Mouse (Mus musculus) E14TG2a.4 (cell line): ENCODE data around the gene Anks1b.
A peak's percentile ranks its signal among the peaks of the same experiment; 100 is the strongest.

Source experiments
- H3K27me3 ChIP-seq: 2 replicates; pipeline ENCODE4 v1.6.1; 2014; ENCODE audit warnings: low read length, control low read depth; ENCODE audit not compliant: insufficient read depth
- H3K36me3 ChIP-seq: 2 replicates; pipeline ENCODE4 v1.6.1; 2014; ENCODE audit warnings: low read length, control low read depth; ENCODE audit not compliant: insufficient read depth
- H3K4me1 ChIP-seq: replicated peaks from 2 replicates; pipeline ENCODE4 v1.6.1; 2014; ENCODE audit warnings: low read depth, low read length, control low read depth
- H3K4me3 ChIP-seq: replicated peaks from 2 replicates; pipeline ENCODE4 v1.5.1; 2014; ENCODE audit warnings: mild to moderate bottlenecking, low read length
- H3K9me3 ChIP-seq: 2 replicates; pipeline ENCODE4 v1.6.1; 2014; ENCODE audit warnings: low read length, control low read depth
- CTCF ChIP-seq: conservative IDR thresholded peaks from 2 replicates; pipeline ENCODE4 v1.5.1; 2014; ENCODE audit warnings: low read length
- NANOG ChIP-seq: IDR thresholded peaks from 2 replicates; pipeline ENCODE4 v1.6.1; 2014; ENCODE audit warnings: borderline replicate concordance, low read length, mixed read lengths
- POU5F1 ChIP-seq: IDR thresholded peaks from 2 replicates; pipeline ENCODE4 v1.6.1; 2014; ENCODE audit warnings: low read length, borderline replicate concordance

Anks1b gene

DNA sequence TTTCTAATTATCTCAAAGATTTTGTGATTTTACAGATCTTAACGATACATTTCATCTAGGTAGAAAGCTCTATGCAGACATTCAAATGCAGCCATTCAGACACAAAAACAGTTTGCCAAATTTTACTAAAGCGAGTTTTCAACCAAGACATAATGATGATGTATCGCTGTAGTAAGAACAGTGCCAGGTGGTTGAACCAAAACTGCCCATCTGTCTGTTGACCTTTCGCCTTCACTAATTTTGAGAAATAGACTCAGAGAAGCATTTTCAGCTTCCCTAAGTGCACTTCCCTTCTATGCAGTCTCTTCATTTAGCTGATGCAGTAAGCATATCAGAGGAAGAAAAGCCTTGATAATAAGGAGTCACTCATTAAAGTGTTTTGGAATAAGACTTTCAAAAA, 527.1 kb downstream of the Anks1b start:
- no peaks in the 10 kb centered on the region for H3K27me3 ChIP-seq
- no peaks in the 10 kb centered on the region for H3K36me3 ChIP-seq
- H3K4me1 ChIP-seq = no peaks in the 10 kb centered on the region
- H3K9me3 ChIP-seq = no peaks in the 10 kb centered on the region
- TF ChIP-seq CTCF = no peak
- TF ChIP-seq POU5F1 = no peak
- TF ChIP-seq NANOG = no peak
- no peak overlapping the region for H3K4me3 ChIP-seq

DNA sequence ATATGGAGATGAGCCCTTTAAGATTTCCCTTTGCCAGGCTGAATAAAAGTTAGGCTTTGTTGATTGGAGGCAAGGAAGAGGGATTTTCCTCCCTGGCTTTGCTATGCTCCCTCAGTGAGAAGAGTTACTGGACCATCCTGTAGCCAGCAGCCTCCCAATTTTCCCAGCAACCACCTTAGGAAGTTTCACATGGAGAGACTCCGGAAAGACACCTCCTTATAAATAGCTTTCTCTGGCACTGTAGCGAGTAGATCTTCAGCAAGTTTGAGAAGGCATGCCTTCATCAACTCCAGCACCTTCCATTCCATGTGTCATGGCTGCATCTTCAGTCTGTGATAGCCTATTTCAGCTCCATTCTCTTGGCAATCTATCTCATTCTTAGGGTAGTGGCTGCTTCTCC, 535.2 kb downstream of the Anks1b start:
- H3K9me3 ChIP-seq = no peaks in the 10 kb centered on the region
- H3K4me1 ChIP-seq = no peaks in the 10 kb centered on the region
- H3K36me3 ChIP-seq = no peaks in the 10 kb centered on the region
- TF ChIP-seq NANOG (no peak), CTCF (no peak), POU5F1 (no peak)
- H3K27me3 ChIP-seq = no peaks in the 10 kb centered on the region
- no peak overlapping the region for H3K4me3 ChIP-seq

DNA sequence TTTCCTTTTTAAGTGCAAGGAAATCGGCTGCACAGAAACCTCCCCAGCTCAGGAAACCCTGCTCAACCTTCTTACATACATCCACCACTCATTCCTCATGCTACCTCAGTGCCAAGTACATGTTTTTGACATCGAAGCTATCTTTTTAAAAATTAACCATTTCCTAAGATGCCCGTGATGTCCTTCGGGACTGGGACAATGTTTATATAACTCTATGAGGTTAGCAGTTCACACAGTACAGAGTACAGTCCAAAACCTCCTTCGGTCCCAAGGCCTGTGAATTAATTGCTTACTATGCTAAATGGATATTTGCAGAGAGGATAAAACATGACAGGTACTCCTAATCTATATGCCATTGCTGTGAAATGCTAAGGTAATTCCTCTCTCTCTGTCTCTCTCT, 558.2 kb downstream of the Anks1b start:
- TF ChIP-seq POU5F1 (no peak), CTCF (no peak), NANOG (no peak)
- H3K4me1 ChIP-seq = no peaks in the 10 kb centered on the region
- H3K27me3 ChIP-seq = 0 out of 2 replicates have a peak, but pooled peaks cover 2% of the 10 kb centered on the region
- no peak overlapping the region for H3K4me3 ChIP-seq
- no peaks in the 10 kb centered on the region for H3K36me3 ChIP-seq
- H3K9me3 ChIP-seq = no peaks in the 10 kb centered on the region

DNA sequence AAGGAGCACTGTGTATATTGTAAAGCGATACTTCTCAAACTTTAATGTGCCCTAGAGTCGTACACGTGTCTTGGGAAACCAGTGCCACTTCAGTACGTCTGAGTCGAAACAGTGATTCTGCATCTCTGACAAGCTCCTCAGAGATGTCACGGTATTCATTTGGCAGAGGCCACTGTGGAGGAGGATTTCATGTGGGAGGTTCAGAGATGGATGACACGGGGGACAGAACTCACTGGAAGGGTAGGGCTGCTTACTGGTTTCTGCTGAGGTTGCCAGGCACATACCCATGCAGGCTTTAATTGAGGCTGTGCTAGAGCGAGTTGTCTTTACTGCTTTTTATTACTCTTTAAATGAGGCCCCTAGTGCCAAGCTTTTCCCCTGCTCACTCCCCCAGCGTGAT, 558.7 kb downstream of the Anks1b start:
- Histone ChIP-seq H3K36me3 (no peaks in the 10 kb centered on the region), H3K4me1 (no peaks in the 10 kb centered on the region), H3K27me3 (0 out of 2 replicates have a peak, but pooled peaks cover 2% of the 10 kb centered on the region), H3K4me3 (no peak overlapping the region), H3K9me3 (no peaks in the 10 kb centered on the region)
- TF ChIP-seq POU5F1 (no peak), NANOG (no peak), CTCF (no peak)

DNA sequence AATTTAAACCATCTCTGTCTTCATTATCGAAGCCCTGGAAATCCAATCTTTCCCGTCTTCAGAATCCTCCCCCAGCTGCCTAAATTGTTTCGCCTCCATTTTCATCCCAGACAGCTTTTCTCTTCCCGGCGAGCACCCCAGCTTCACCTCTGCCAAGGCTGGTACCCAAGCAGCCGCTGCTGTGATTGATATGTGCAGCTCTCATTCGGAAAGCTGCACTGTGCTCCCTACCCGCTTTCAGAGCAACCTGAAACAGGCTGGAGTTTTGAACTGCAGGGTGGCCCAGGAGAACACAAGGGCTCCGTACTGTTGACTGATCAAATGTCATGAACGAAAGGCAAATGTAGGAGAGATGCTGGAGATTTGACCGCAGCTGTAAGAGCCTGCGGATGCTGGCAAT, 559.2 kb downstream of the Anks1b start:
- Histone ChIP-seq H3K4me1 (no peaks in the 10 kb centered on the region), H3K4me3 (no peak overlapping the region), H3K27me3 (0 out of 2 replicates have a peak, but pooled peaks cover 2% of the 10 kb centered on the region), H3K36me3 (no peaks in the 10 kb centered on the region), H3K9me3 (no peaks in the 10 kb centered on the region)
- TF ChIP-seq NANOG = no peak
- no peak for TF ChIP-seq POU5F1
- TF ChIP-seq CTCF = no peak

DNA sequence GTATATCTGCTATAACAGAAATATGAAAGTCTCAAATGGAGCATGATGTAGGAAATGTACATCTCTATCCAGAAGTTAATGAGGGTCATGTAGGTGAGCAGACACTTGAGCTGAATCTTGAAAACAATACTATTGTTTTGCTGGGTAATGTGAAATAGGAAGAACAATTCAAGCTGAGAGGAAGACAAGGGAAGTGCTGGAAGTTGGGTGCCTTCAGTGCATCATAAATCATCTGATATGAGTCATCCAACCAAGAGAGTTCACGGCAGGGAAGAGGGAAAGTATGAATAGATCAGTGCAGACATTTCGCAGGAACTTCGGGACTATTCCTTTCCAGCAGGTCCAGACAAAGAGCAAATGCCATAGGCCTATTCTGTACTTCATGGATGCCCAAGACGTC, 567.7 kb downstream of the Anks1b start:
- H3K9me3 ChIP-seq = no peaks in the 10 kb centered on the region
- H3K4me3 ChIP-seq = no peak overlapping the region
- H3K36me3 ChIP-seq = no peaks in the 10 kb centered on the region
- H3K4me1 ChIP-seq = no peaks in the 10 kb centered on the region
- H3K27me3 ChIP-seq = no peaks in the 10 kb centered on the region
- TF ChIP-seq CTCF (no peak), POU5F1 (no peak), NANOG (no peak)

DNA sequence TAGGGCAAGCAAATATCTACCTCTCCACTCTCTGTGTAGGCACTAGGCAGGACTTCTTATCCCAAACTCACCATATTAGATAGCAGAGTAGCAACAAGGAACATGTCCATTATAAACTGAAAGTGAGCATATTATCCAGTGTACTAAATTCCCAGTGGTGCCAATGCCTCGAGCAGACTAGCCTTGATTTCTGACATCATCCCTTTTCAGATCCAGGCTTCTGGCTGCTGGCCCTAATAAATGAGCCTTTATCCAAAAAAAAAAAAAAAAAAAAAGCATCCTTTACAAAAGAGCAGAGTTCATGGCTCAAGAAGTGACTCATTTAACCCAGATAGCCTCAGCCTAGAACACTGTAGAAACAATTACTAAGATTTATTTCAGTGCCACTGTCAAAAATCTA, 568.3 kb downstream of the Anks1b start:
- Histone ChIP-seq H3K9me3 (no peaks in the 10 kb centered on the region), H3K36me3 (no peaks in the 10 kb centered on the region), H3K27me3 (no peaks in the 10 kb centered on the region), H3K4me1 (no peaks in the 10 kb centered on the region), H3K4me3 (no peak overlapping the region)
- TF ChIP-seq POU5F1 = no peak
- TF ChIP-seq NANOG = no peak
- TF ChIP-seq CTCF = no peak

DNA sequence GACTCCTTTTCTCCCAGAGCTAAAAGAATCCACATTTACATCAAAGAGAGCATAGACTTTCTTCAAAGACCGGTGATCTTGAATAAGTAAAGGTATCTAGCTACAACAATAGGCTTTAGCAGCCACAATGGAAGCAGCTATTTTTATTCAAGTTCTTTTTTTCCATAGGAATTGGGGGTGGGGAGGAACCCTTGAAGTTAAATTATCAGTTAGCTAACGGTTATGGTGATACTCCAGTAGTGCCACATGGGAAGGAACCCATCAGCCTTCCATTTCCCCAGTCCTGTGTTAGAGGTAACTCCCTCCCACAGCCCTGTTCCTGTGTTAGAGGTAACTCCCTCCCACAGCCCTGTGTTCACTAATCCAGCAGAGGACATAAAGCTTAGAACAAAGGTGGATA, 591.6 kb downstream of the Anks1b start:
- Histone ChIP-seq H3K36me3 (no peaks in the 10 kb centered on the region), H3K4me3 (no peak overlapping the region), H3K9me3 (peaks cover 11% of the 10 kb centered on the region; the same call in 1 of the 2 replicates), H3K4me1 (peaks cover 14% of the 10 kb centered on the region), H3K27me3 (no peaks in the 10 kb centered on the region)
- TF ChIP-seq POU5F1 = no peak
- TF ChIP-seq CTCF = no peak
- peak; percentile 73 for TF ChIP-seq NANOG

DNA sequence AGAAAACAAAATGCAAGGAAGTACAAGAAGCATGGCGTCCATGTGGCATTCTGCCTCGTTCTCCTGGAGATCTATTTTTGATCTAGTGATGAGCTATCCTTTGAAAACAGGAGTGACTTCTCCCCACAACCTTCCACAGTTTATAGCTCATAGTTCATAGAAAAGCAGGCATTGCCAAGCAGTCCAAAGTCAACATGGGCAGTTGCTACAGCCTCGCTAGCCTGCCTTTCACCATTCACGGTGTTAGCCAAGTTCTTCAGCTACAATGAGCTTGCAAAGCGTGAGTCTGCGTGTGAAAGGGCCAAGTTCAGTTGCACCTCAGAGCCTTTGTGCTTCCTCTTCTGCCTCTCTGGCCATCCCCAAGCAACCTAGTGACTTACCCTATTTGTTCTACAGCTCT, 592.1 kb downstream of the Anks1b start:
- H3K9me3 ChIP-seq = peaks cover 16% of the 10 kb centered on the region
- TF ChIP-seq NANOG = no peak
- TF ChIP-seq POU5F1 = no peak
- no peak for TF ChIP-seq CTCF
- no peaks in the 10 kb centered on the region for H3K36me3 ChIP-seq

More for the DNA sequence above, 592.1 kb downstream of the Anks1b start:
- no peak overlapping the region for H3K4me3 ChIP-seq
- H3K27me3 ChIP-seq = no peaks in the 10 kb centered on the region
- peaks cover 14% of the 10 kb centered on the region for H3K4me1 ChIP-seq
